Mouse (Mus musculus) cerebellum, adult 11 months (tissue): ENCODE measurements around the gene Rasgrp3.
"Not testable (repeated sequence)": the region's sequence is repeated elsewhere in the genome, so short reads cannot be mapped to it uniquely, and the experiment has no call there.

ENCODE experiments used
- DNase-seq: peaks from one replicate; pipeline ENCODE4 v3.0.0; 2022

Gene Rasgrp3

GRCm38 (mm10) chr17:75463223-75463622 is 27.5 kb downstream of the Rasgrp3 start:
- not testable (repeated sequence) for DNase-seq

GRCm38 (mm10) chr17:75463645-75464044 is 27.9 kb downstream of the Rasgrp3 start:
- DNase-seq, result no peak

GRCm38 (mm10) chr17:75464331-75464982 is 28.8 kb downstream of the Rasgrp3 start:
- DNase-seq, result no peak

- DNase-seq, result peak; percentile 9
These were observed 29.4 kb downstream of the Rasgrp3 start for GRCm38 (mm10) chr17:75464983-75465634.

- DNase-seq, result no peak
These were observed 29.9 kb downstream of the Rasgrp3 start for GRCm38 (mm10) chr17:75465635-75465997.

GRCm38 (mm10) chr17:75466948-75467347 is 31.3 kb downstream of the Rasgrp3 start:
- no peak for DNase-seq

GRCm38 (mm10) chr17:75467526-75467925 is 31.8 kb downstream of the Rasgrp3 start:
- DNase-seq, result no peak

GRCm38 (mm10) chr17:75468479-75469114 is 32.9 kb downstream of the Rasgrp3 start:
- DNase-seq, result no peak

GRCm38 (mm10) chr17:75470325-75470724 is 34.6 kb downstream of the Rasgrp3 start:
- DNase-seq, result no peak

GRCm38 (mm10) chr17:75470885-75471610 is 35.4 kb downstream of the Rasgrp3 start:
- DNase-seq, result no peak

- no peak for DNase-seq
These were observed 36.1 kb downstream of the Rasgrp3 start for GRCm38 (mm10) chr17:75471644-75472253.

GRCm38 (mm10) chr17:75472379-75472778 is 36.7 kb downstream of the Rasgrp3 start:
- no peak for DNase-seq

GRCm38 (mm10) chr17:75475985-75476384 is 40.3 kb downstream of the Rasgrp3 start:
- DNase-seq, result no peak

GRCm38 (mm10) chr17:75476736-75477416 is 41.2 kb downstream of the Rasgrp3 start:
- DNase-seq, result no peak

- no peak for DNase-seq
These were observed 42.0 kb downstream of the Rasgrp3 start for GRCm38 (mm10) chr17:75477655-75478054.

- no peak for DNase-seq
These were observed 43.1 kb downstream of the Rasgrp3 start for GRCm38 (mm10) chr17:75478836-75479235.

- DNase-seq, result no peak
These were observed 44.0 kb downstream of the Rasgrp3 start for GRCm38 (mm10) chr17:75479663-75480062.

- DNase-seq, result no peak
These were observed 44.7 kb downstream of the Rasgrp3 start for GRCm38 (mm10) chr17:75480379-75480778.

- no peak for DNase-seq
These were observed 50.5 kb downstream of the Rasgrp3 start for GRCm38 (mm10) chr17:75486205-75486604.

- no peak for DNase-seq
These were observed 59.5 kb downstream of the Rasgrp3 start for GRCm38 (mm10) chr17:75495213-75495612.

GRCm38 (mm10) chr17:75498241-75498651 is 62.5 kb downstream of the Rasgrp3 start:
- DNase-seq, result no peak

GRCm38 (mm10) chr17:75503031-75503430 is 67.3 kb downstream of the Rasgrp3 start:
- DNase-seq, result no peak
